Mouse (Mus musculus) small intestine, adult 2 months (tissue): ENCODE data around the gene Rad51c.

Experiments
- CTCF ChIP-seq: fragments of 200-500 bp; IDR thresholded peaks from 2 replicates; pipeline ENCODE4 v1.5.1; 2012; ENCODE audit warnings: low read depth, mild to moderate bottlenecking, control low read depth, inconsistent platforms, low read length, moderate library complexity, mixed read lengths; ENCODE audit not compliant: insufficient replicate concordance, insufficient read length; ENCODE audit errors: extremely low read depth
- POLR2A ChIP-seq: fragments of 200-500 bp; IDR thresholded peaks from 2 replicates; pipeline ENCODE4 v1.6.1; 2012; ENCODE audit warnings: low read depth, mild to moderate bottlenecking, control low read depth, inconsistent platforms, low read length, moderate library complexity

- TF ChIP-seq CTCF = no peak
- TF ChIP-seq POLR2A = no peak
These were observed 31.8 kb upstream of the Rad51c start for GRCm38 (mm10) chr11:87436326-87437232.
